In genomic region chr8:94695341-94695993, GRCm38 (mm10) we compare ENCODE assay signal across 9 mouse cellular contexts. TPM values are rescaled to one million over a fixed set of nuclear protein-coding genes. Genes with fewer than 3 reads are reported as not detected.
DNase-seq lines count a peak whose midpoint lies in the region; ATAC-seq and TF ChIP-seq lines count a peak whose summit lies in the region.
"Had no signal": no experiment of that assay in that cellular context is flagged by ENCODE, and none has a peak within 500 bp of the region (broad histone marks: within the 10 kb centered on the region; RNA-seq: fewer than 3 reads in every experiment).

No protein-coding gene starts in this region.

- peaks cover 74% of the 10 kb centered on the region for H3K27me3 ChIP-seq in heart, embryonic 10.5 days (ENCODE audit: insufficient read depth, poor library complexity, severe bottlenecking)
- peaks cover 57% of the 10 kb centered on the region for H3K27me3 ChIP-seq in hindbrain, embryonic 14.5 days (ENCODE audit: control insufficient read depth, insufficient read depth, low read length)
- peaks cover 58% of the 10 kb centered on the region for H3K27me3 ChIP-seq in liver, embryonic 11.5 days (replicated peaks; ENCODE audit: control insufficient read depth, insufficient read depth, low read length)
- no peaks in the 10 kb centered on the region for H3K27me3 ChIP-seq in small intestine, adult 2 months (ENCODE audit: control insufficient read depth, insufficient read depth, low read length)

- H3K36me3 ChIP-seq in heart, embryonic 10.5 days: no peaks in the 10 kb centered on the region
- no peaks in the 10 kb centered on the region for H3K36me3 ChIP-seq in hindbrain, embryonic 14.5 days (replicated peaks; ENCODE audit: control insufficient read depth, insufficient read depth)
- no peaks in the 10 kb centered on the region for H3K36me3 ChIP-seq in liver, embryonic 11.5 days (ENCODE audit: control insufficient read depth, insufficient read depth, low read length)
- H3K36me3 ChIP-seq in small intestine, adult 2 months (ENCODE audit: control insufficient read depth, insufficient read depth, low read length): no peaks in the 10 kb centered on the region

- WGBS in heart, embryonic 10.5 days: under 1% methylated on average over 31 of the region's 31 CpGs
- under 1% methylated on average over 31 of the region's 31 CpGs for WGBS in hindbrain, embryonic 14.5 days
- WGBS in liver, embryonic 11.5 days: 2% methylated on average over 31 of the region's 31 CpGs
- WGBS in small intestine, adult 2 months: 4% methylated on average over 31 of the region's 31 CpGs

- ATAC-seq in hindbrain, embryonic 14.5 days (ENCODE audit: low FRiP score): peak; percentile 35; the same call in 1 of the 2 replicates
- ATAC-seq in liver, embryonic 11.5 days (replicated peaks; ENCODE audit: low FRiP score): peak; percentile 41; the same call in 1 of the 2 replicates

- no peak for TF ChIP-seq POLR2A in small intestine, adult 2 months (IDR thresholded peaks at IDR 0.05; ENCODE audit: low read depth, low read length)

- intact Hi-C loops in heart, postnatal 10 days (cut with DNase I): no loop called here

- peak overlapping the region; percentile 57 for H3K4me3 ChIP-seq in heart, embryonic 10.5 days
- H3K4me3 ChIP-seq in hindbrain, embryonic 14.5 days (replicated peaks; ENCODE audit: low read length): peak overlapping the region; percentile 39
- peak overlapping the region; percentile 51 for H3K4me3 ChIP-seq in liver, embryonic 11.5 days (ENCODE audit: low read depth, low read length)
- H3K4me3 ChIP-seq in small intestine, adult 2 months (ENCODE audit: low read depth, low read length): peak overlapping the region; percentile 89

- TF ChIP-seq CTCF in small intestine, adult 2 months (IDR thresholded peaks at IDR 0.05; ENCODE audit: extremely low read depth, insufficient read length, insufficient replicate concordance, low read depth, low read length): no peak

- no peaks in the 10 kb centered on the region for H3K9me3 ChIP-seq in heart, embryonic 10.5 days
- no peaks in the 10 kb centered on the region for H3K9me3 ChIP-seq in hindbrain, embryonic 14.5 days (ENCODE audit: control insufficient read depth, low read length)
- no peaks in the 10 kb centered on the region for H3K9me3 ChIP-seq in liver, embryonic 11.5 days (ENCODE audit: control insufficient read depth, low read length)

- peak overlapping the region; percentile 42; the same call in 1 of the 2 replicates for H3K9ac ChIP-seq in hindbrain, embryonic 14.5 days
- H3K9ac ChIP-seq in liver, embryonic 11.5 days (ENCODE audit: low read depth, low read length): no peak overlapping the region

- H3K27ac ChIP-seq in heart, embryonic 10.5 days: no peak overlapping the region
- H3K27ac ChIP-seq in hindbrain, embryonic 14.5 days: no peak overlapping the region
- H3K27ac ChIP-seq in liver, embryonic 11.5 days (ENCODE audit: low read depth, low read length): no peak overlapping the region
- H3K27ac ChIP-seq in small intestine, adult 2 months (ENCODE audit: insufficient read depth, low read depth, low read length): no peak overlapping the region

- no peak for DNase-seq in heart, embryonic 10.5 days (ENCODE audit: low spot score)
- DNase-seq in heart, postnatal 10 days: no peak
- peak; percentile 28 for DNase-seq in embryo, embryonic 10 days (ENCODE audit: low spot score)
- peak; percentile 30 for DNase-seq in hindbrain, embryonic 14.5 days (ENCODE audit: low spot score)
- peak; percentile 50 for DNase-seq in liver, embryonic 11.5 days (ENCODE audit: low spot score)
- DNase-seq in spleen, postnatal 36 days (ENCODE audit: low spot score in 2 of 2): no peak
- DNase-seq in natural killer cell, adult 2 months (ENCODE audit: low spot score in 2 of 2): no peak

- H3K4me2 ChIP-seq in hindbrain, embryonic 14.5 days (replicated peaks): peak overlapping the region; percentile 66
- peak overlapping the region; percentile 72 for H3K4me2 ChIP-seq in liver, embryonic 11.5 days

- peaks cover 10% of the 10 kb centered on the region for H3K4me1 ChIP-seq in heart, embryonic 10.5 days
- H3K4me1 ChIP-seq in hindbrain, embryonic 14.5 days (replicated peaks; ENCODE audit: control insufficient read depth, insufficient read depth, low read length): peaks cover 9% of the 10 kb centered on the region
- peaks cover 4% of the 10 kb centered on the region; the same call in 1 of the 2 replicates for H3K4me1 ChIP-seq in liver, embryonic 11.5 days (replicated peaks; ENCODE audit: control insufficient read depth, insufficient read depth, low read length)
- H3K4me1 ChIP-seq in small intestine, adult 2 months (ENCODE audit: control insufficient read depth, insufficient read depth, insufficient read length, low read length): peaks cover 11% of the 10 kb centered on the region

RNA-seq across cellular contexts. Expression of gene Pllp, which starts 0.6 kb away (rescaled TPM):
- 0.20 and 1.1 TPM in 2 replicates for polyA plus RNA-seq in heart, embryonic 10.5 days (2016; fragmentation: Nextera tagmentation; extraction: Ambion mirVana)
- total RNA-seq in heart, postnatal 10 days (2021): 1 to 10 TPM in 1 of 2 experiments, under 1 TPM in 1; 0.72 to 1.1 TPM
- 2.0 and 2.2 TPM in 2 replicates for polyA plus RNA-seq in hindbrain, embryonic 14.5 days (2014; fragmentation: Nextera tagmentation; extraction: Ambion mirVana)
- polyA plus RNA-seq in liver, embryonic 11.5 days (2014; fragmentation: Nextera tagmentation; extraction: Ambion mirVana): 3.4 and 4.5 TPM in 2 replicates
- polyA plus RNA-seq in small intestine, adult 2 months (2012; rRNA removed): 50.9 and 84.3 TPM in 2 replicates

RNA-seq across cellular contexts. Expression of gene Arl2bp, which starts 29.1 kb away (rescaled TPM):
- polyA plus RNA-seq in heart, embryonic 10.5 days (2016; fragmentation: Nextera tagmentation; extraction: Ambion mirVana): 131 and 141 TPM in 2 replicates
- 100 to 1,000 TPM; 107 to 110 TPM for total RNA-seq in heart, postnatal 10 days (2021)
- 88.2 and 96.3 TPM in 2 replicates for polyA plus RNA-seq in hindbrain, embryonic 14.5 days (2014; fragmentation: Nextera tagmentation; extraction: Ambion mirVana)
- polyA plus RNA-seq in liver, embryonic 11.5 days (2014; fragmentation: Nextera tagmentation; extraction: Ambion mirVana): 28.8 and 33.5 TPM in 2 replicates
- 26.3 and 50.7 TPM in 2 replicates for polyA plus RNA-seq in small intestine, adult 2 months (2012; rRNA removed)

RNA-seq across cellular contexts. Expression of gene Ccl22, which starts 49.9 kb away (rescaled TPM):
- polyA plus RNA-seq in heart, embryonic 10.5 days (2016; fragmentation: Nextera tagmentation; extraction: Ambion mirVana): not detected in 2 replicates
- not detected for total RNA-seq in heart, postnatal 10 days (2021)
- polyA plus RNA-seq in hindbrain, embryonic 14.5 days (2014; fragmentation: Nextera tagmentation; extraction: Ambion mirVana): not detected in 2 replicates
- polyA plus RNA-seq in liver, embryonic 11.5 days (2014; fragmentation: Nextera tagmentation; extraction: Ambion mirVana): not detected in 2 replicates
- 4.2 and 6.5 TPM in 2 replicates for polyA plus RNA-seq in small intestine, adult 2 months (2012; rRNA removed)
- total RNA-seq: gastrocnemius, postnatal 36 days had no signal

Comparison
In these comparisons a context has a peak if more than half of its experiments do, and no peak if none do; other contexts are left out.
1. DNase-seq: peak in embryo, embryonic 10 days (single experiment), hindbrain, embryonic 14.5 days (single experiment) and liver, embryonic 11.5 days (single experiment); none in heart, embryonic 10.5 days (single experiment), heart, postnatal 10 days (0 of 2), spleen, postnatal 36 days (0 of 2) and natural killer cell, adult 2 months (0 of 2).
2. H3K4me3 ChIP-seq: peak in every context shown above with its lines; median percentile 89 in small intestine, adult 2 months; 57 in heart, embryonic 10.5 days; 51 in liver, embryonic 11.5 days; 39 in hindbrain, embryonic 14.5 days.